Mouse (Mus musculus) midbrain, embryonic 15.5 days (tissue): ENCODE results near the gene Olfr750. TPM values are rescaled to one million over a fixed set of nuclear protein-coding genes. Genes with fewer than 3 reads are reported as not detected.

ENCODE experiments used
- ATAC-seq: fragments of 200-750 bp; cut with Nextera tagmentation; replicated peaks from 2 replicates; pipeline ENCODE4 v1.8.0; 2017; ENCODE audit warnings: moderate TSS enrichment
- H3K27ac ChIP-seq: fragments of 300-500 bp; sonication (generic); 2 replicates; pipeline ENCODE4 v1.5.1; 2015; ENCODE audit warnings: mild to moderate bottlenecking, inconsistent platforms
- H3K27me3 ChIP-seq: fragments of 300-500 bp; sonication (generic); replicated peaks from 2 replicates; pipeline ENCODE4 v1.6.1; 2015; ENCODE audit warnings: inconsistent platforms
- H3K36me3 ChIP-seq: fragments of 300-500 bp; sonication (generic); replicated peaks from 2 replicates; pipeline ENCODE4 v1.6.1; 2015; ENCODE audit warnings: inconsistent platforms
- H3K4me1 ChIP-seq: fragments of 300-500 bp; sonication (generic); 2 replicates; pipeline ENCODE4 v1.6.1; 2015; ENCODE audit warnings: inconsistent platforms
- H3K4me2 ChIP-seq: fragments of 300-500 bp; sonication (generic); 2 replicates; pipeline ENCODE4 v1.6.1; 2015; ENCODE audit warnings: inconsistent platforms, mild to moderate bottlenecking, moderate library complexity
- H3K4me3 ChIP-seq: fragments of 300-500 bp; sonication (generic); 2 replicates; pipeline ENCODE4 v1.5.1; 2015; ENCODE audit warnings: mild to moderate bottlenecking, inconsistent platforms
- H3K9ac ChIP-seq: fragments of 300-500 bp; sonication (generic); 2 replicates; pipeline ENCODE4 v1.6.1; 2015; ENCODE audit warnings: mild to moderate bottlenecking, inconsistent platforms
- H3K9me3 ChIP-seq: fragments of 300-500 bp; sonication (generic); 2 replicates; pipeline ENCODE4 v1.6.1; 2016; ENCODE audit warnings: inconsistent platforms
- WGBS: fragments of 180-500 bp; shearing (Covaris S2); methylation state at CpG from one replicate; pipeline ENCODE4 v1.1.7; 2015; ENCODE audit warnings: mixed read lengths; 5-methylcytosine and 5-hydroxymethylcytosine counted together
- polyA plus RNA-seq: library from polyadenylated mRNA; unstranded; fragments of >200 nt; fragmentation: Nextera tagmentation; extraction: Ambion mirVana; gene quantifications from 2 replicates; pipeline ENCODE4 v1.2.1, GENCODE M21; 2015

Olfr750 gene
- polyA plus RNA-seq, 1 experiment from 2014 or later: 0.09 TPM

GRCm38 (mm10) chr14:51094096-51094875, 20.1 kb upstream of the Olfr750 start:
- 0 out of 2 replicates have a peak, but pooled peaks cover 7% of the 10 kb centered on the region for H3K4me1 ChIP-seq
- ATAC-seq: no peak
- no peak overlapping the region for H3K9ac ChIP-seq
- H3K27me3 ChIP-seq: no peaks in the 10 kb centered on the region
- WGBS: 85% methylated on average over 5 of the region's 5 CpGs
- no peaks in the 10 kb centered on the region for H3K36me3 ChIP-seq
- no peak overlapping the region for H3K4me2 ChIP-seq
- H3K27ac ChIP-seq: no peak overlapping the region
- no peaks in the 10 kb centered on the region for H3K9me3 ChIP-seq
- H3K4me3 ChIP-seq: no peak overlapping the region

GRCm38 (mm10) chr14:51093496-51093895, 19.3 kb upstream of the Olfr750 start:
- WGBS: 36% methylated on average over 3 of the region's 3 CpGs
- Histone ChIP-seq H3K36me3 (no peaks in the 10 kb centered on the region), H3K4me1 (peaks cover 10% of the 10 kb centered on the region; the same call in 1 of the 2 replicates), H3K4me3 (no peak overlapping the region), H3K4me2 (no peak overlapping the region), H3K9me3 (no peaks in the 10 kb centered on the region), H3K9ac (no peak overlapping the region), H3K27ac (no peak overlapping the region), H3K27me3 (no peaks in the 10 kb centered on the region)
- no peak for ATAC-seq

GRCm38 (mm10) chr14:51092073-51092620, 17.9 kb upstream of the Olfr750 start:
- Histone ChIP-seq H3K9ac (no peak overlapping the region), H3K4me3 (peak overlapping the region; percentile 73), H3K27ac (no peak overlapping the region), H3K36me3 (no peaks in the 10 kb centered on the region), H3K4me2 (peak overlapping the region; percentile 69), H3K27me3 (no peaks in the 10 kb centered on the region), H3K4me1 (peaks cover 14% of the 10 kb centered on the region; the same call in 1 of the 2 replicates), H3K9me3 (no peaks in the 10 kb centered on the region)
- ATAC-seq: no peak
- WGBS: 55% methylated on average over 8 of the region's 8 CpGs

GRCm38 (mm10) chr14:51090921-51091900, 17.0 kb upstream of the Olfr750 start, which contains the start of the genes Rnase4 and Ang:
Gene Rnase4, plus strand, starts transcription at chr14:51091077.
Gene Ang, plus strand, starts transcription at chr14:51091150.
- H3K36me3 ChIP-seq: no peaks in the 10 kb centered on the region
- 9% methylated on average over 33 of the region's 33 CpGs for whole genome bisulfite sequencing
- ATAC-seq: peak; percentile 35

GRCm38 (mm10) chr14:51090077-51090781, 16.0 kb upstream of the Olfr750 start:
- no peaks in the 10 kb centered on the region for H3K9me3 ChIP-seq
- WGBS: under 1% methylated on average over 27 of the region's 27 CpGs
- H3K27me3 ChIP-seq: peaks cover 3% of the 10 kb centered on the region; the same call in 1 of the 2 replicates
- ATAC-seq: peak; percentile 57
- peak overlapping the region; percentile 77 for H3K27ac ChIP-seq
- no peaks in the 10 kb centered on the region for H3K36me3 ChIP-seq
- H3K4me1 ChIP-seq: peaks cover 14% of the 10 kb centered on the region; the same call in 1 of the 2 replicates
- peak overlapping the region; percentile 73 for H3K4me3 ChIP-seq
- H3K4me2 ChIP-seq: peak overlapping the region; percentile 69
- peak overlapping the region; percentile 67 for H3K9ac ChIP-seq

More at GRCm38 (mm10) chr14:51090921-51091900, 17.0 kb upstream of the Olfr750 start, which contains the start of the genes Rnase4 and Ang:
- peak within 1 kb of the TSS; percentile 73 for H3K4me3 ChIP-seq
- H3K27ac ChIP-seq: peak within 1 kb of the TSS; percentile 77
- no peaks in the 10 kb centered on the region for H3K9me3 ChIP-seq
- H3K4me1 ChIP-seq: peaks cover 14% of the 10 kb centered on the region; the same call in 1 of the 2 replicates
- H3K9ac ChIP-seq: peak within 1 kb of the TSS; percentile 67
- H3K27me3 ChIP-seq: peaks cover 3% of the 10 kb centered on the region; the same call in 1 of the 2 replicates
- peak within 1 kb of the TSS; percentile 69 for H3K4me2 ChIP-seq

GRCm38 (mm10) chr14:51089674-51090076, 15.4 kb upstream of the Olfr750 start:
- H3K4me1 ChIP-seq: peaks cover 14% of the 10 kb centered on the region; the same call in 1 of the 2 replicates
- peak overlapping the region; percentile 73 for H3K4me3 ChIP-seq
- peak overlapping the region; percentile 77 for H3K27ac ChIP-seq
- H3K36me3 ChIP-seq: no peaks in the 10 kb centered on the region
- peak overlapping the region; percentile 67 for H3K9ac ChIP-seq
- peak; percentile 0; the same call in 1 of the 2 replicates for ATAC-seq
- under 1% methylated on average over 15 of the region's 15 CpGs for WGBS
- peaks cover 5% of the 10 kb centered on the region for H3K27me3 ChIP-seq
- peak overlapping the region; percentile 69 for H3K4me2 ChIP-seq
- H3K9me3 ChIP-seq: no peaks in the 10 kb centered on the region

GRCm38 (mm10) chr14:51088970-51089673, 14.9 kb upstream of the Olfr750 start:
- peak overlapping the region; percentile 77 for H3K27ac ChIP-seq
- peaks cover 14% of the 10 kb centered on the region; the same call in 1 of the 2 replicates for H3K4me1 ChIP-seq
- H3K36me3 ChIP-seq: no peaks in the 10 kb centered on the region
- peak overlapping the region; percentile 69 for H3K4me2 ChIP-seq
- H3K9ac ChIP-seq: peak overlapping the region; percentile 67
- peak; percentile 95 for ATAC-seq
- H3K27me3 ChIP-seq: peaks cover 10% of the 10 kb centered on the region
- H3K9me3 ChIP-seq: no peaks in the 10 kb centered on the region
- under 1% methylated on average over 34 of the region's 34 CpGs for WGBS
- peak overlapping the region; percentile 73 for H3K4me3 ChIP-seq

GRCm38 (mm10) chr14:51088166-51088969, 14.1 kb upstream of the Olfr750 start:
- ATAC-seq: peak; percentile 49
- H3K4me3 ChIP-seq: peak overlapping the region; percentile 73
- H3K36me3 ChIP-seq: no peaks in the 10 kb centered on the region
- peak overlapping the region; percentile 75 for H3K27ac ChIP-seq
- H3K4me1 ChIP-seq: peaks cover 19% of the 10 kb centered on the region
- WGBS: under 1% methylated on average over 23 of the region's 23 CpGs
- no peaks in the 10 kb centered on the region for H3K9me3 ChIP-seq
- peak overlapping the region; percentile 55 for H3K9ac ChIP-seq
- peaks cover 16% of the 10 kb centered on the region for H3K27me3 ChIP-seq
- peak overlapping the region; percentile 69 for H3K4me2 ChIP-seq

GRCm38 (mm10) chr14:51087762-51088161, 13.5 kb upstream of the Olfr750 start:
- Histone ChIP-seq H3K27ac (no peak overlapping the region), H3K36me3 (no peaks in the 10 kb centered on the region), H3K4me1 (peaks cover 25% of the 10 kb centered on the region), H3K9me3 (no peaks in the 10 kb centered on the region), H3K4me2 (peak overlapping the region; percentile 69), H3K4me3 (peak overlapping the region; percentile 73), H3K27me3 (peaks cover 16% of the 10 kb centered on the region), H3K9ac (no peak overlapping the region; the same call in 1 of the 2 replicates)
- 9% methylated on average over 9 of the region's 9 CpGs for WGBS
- ATAC-seq: no peak

GRCm38 (mm10) chr14:51085911-51086310, 11.7 kb upstream of the Olfr750 start:
- no peak overlapping the region for H3K4me3 ChIP-seq
- peaks cover 20% of the 10 kb centered on the region for H3K27me3 ChIP-seq
- no peak overlapping the region for H3K4me2 ChIP-seq
- no peak overlapping the region for H3K9ac ChIP-seq
- H3K36me3 ChIP-seq: no peaks in the 10 kb centered on the region
- no peak for ATAC-seq
- WGBS: 84% methylated on average over 4 of the region's 4 CpGs
- no peaks in the 10 kb centered on the region for H3K9me3 ChIP-seq
- peaks cover 21% of the 10 kb centered on the region for H3K4me1 ChIP-seq
- H3K27ac ChIP-seq: no peak overlapping the region
